Mouse (Mus musculus) myocyte (in vitro differentiated cells): ENCODE measurements around the gene Podn.

Source experiments
- CEBPB ChIP-seq: IDR thresholded peaks from 2 replicates; pipeline ENCODE4 v1.6.1; 2011; ENCODE audit warnings: mild to moderate bottlenecking, moderate library complexity; ENCODE audit not compliant: poor library complexity, insufficient read depth, severe bottlenecking
- MAX ChIP-seq: IDR thresholded peaks from one replicate; pipeline ENCODE4 v1.6.1; 2011; ENCODE audit warnings: low read depth, mild to moderate bottlenecking, control low read depth
- REST ChIP-seq: IDR thresholded peaks from one replicate; pipeline ENCODE4 v1.6.1; 2011; ENCODE audit warnings: mild to moderate bottlenecking, control low read depth, moderate library complexity; ENCODE audit not compliant: insufficient read depth, insufficient read length
- SRF ChIP-seq: IDR thresholded peaks from one replicate; pipeline ENCODE4 v1.6.1; 2011; ENCODE audit warnings: low read depth; ENCODE audit not compliant: control insufficient read depth, insufficient read length

- TF ChIP-seq CEBPB: no peak
- peak; percentile 80 for TF ChIP-seq SRF
- no peak for TF ChIP-seq MAX
- TF ChIP-seq REST: no peak
Observed at GRCm38 (mm10) chr4:108071235-108071901, 24.9 kb downstream of the Podn start.
